Mouse (Mus musculus): ENCODE data around the gene Yy1. TPM values are rescaled to one million over a fixed set of nuclear protein-coding genes. Genes with fewer than 3 reads are reported as not detected.

Gene Yy1
- polyA plus RNA-seq, 1 experiment: 23.9 TPM

DNA sequence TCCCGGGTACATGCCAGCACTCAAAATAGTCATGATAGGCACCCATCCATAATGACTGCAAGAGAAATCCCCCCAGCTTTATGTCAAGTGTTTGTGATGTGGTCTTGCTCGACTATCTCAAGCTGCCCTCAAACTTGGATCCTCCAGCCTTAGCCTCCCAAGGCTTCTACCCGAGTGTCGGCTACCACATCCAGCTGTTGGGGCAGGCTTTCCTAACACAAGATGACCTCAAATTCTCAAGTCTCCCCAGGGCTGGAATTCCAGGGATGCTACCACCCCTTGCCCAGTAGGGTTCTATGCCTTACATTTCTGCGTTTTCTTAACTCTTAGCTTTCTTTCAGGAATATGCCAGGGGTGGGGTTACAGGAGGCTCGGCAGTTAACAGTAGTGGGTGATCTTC lies 37.6 kb downstream of the Yy1 start:
- no peaks in the 10 kb centered on the region for H3K27me3 ChIP-seq (ENCODE audit: control insufficient read depth, insufficient read depth, low read length)
- DNase-seq: no peak
- H3K27ac ChIP-seq (ENCODE audit: insufficient read depth, low read length): no peak overlapping the region
- peaks cover 56% of the 10 kb centered on the region for H3K4me1 ChIP-seq (ENCODE audit: control insufficient read depth, insufficient read depth, low read length)
- WGBS: 53% methylated on average over 6 of the region's 6 CpGs
- H3K4me3 ChIP-seq (replicated peaks; ENCODE audit: insufficient read depth, low read depth, low read length): no peak overlapping the region
- TF ChIP-seq CTCF (IDR thresholded peaks at IDR 0.05; ENCODE audit: borderline replicate concordance, insufficient read depth, low read depth, low read length) (no peak), POLR2A (IDR thresholded peaks at IDR 0.05; ENCODE audit: borderline replicate concordance, insufficient read depth, low read length) (no peak)

DNA sequence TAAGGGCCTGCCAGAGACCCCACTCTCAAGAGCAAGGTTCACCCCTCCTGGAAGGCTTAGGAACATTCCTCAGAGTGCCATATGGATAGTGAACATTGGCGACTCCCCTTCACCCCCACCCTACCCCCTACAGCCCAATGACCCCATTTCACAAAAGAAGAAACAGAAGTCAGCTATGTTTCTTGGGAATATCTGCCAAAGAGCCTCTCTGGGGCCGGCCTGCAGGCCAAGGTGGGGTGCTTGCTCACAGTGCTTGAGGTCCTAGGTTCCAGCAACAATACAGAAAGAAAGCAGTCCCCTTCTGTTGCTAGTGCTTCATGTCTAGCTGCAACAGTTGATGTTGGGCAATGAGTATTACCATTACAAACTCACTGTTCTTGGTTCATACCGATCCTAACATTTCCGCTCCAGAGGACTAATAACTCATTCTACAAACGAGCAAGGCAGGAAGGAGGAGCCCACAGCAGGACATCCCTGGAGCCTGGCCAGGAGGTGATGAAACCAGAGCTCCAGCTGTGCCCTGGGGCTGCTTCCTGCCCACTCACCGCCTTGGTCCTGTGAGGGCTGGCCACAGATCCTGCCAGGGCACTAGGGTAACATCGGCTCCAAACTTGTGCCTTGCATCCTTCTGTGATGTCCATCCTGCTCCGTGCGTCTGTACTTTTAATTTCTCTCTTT lies 39.3 kb downstream of the Yy1 start:
- peak overlapping the region; percentile 93 for H3K27ac ChIP-seq (ENCODE audit: insufficient read depth, low read length)
- 4% methylated on average over 9 of the region's 9 CpGs for WGBS
- H3K27me3 ChIP-seq (ENCODE audit: control insufficient read depth, insufficient read depth, low read length): no peaks in the 10 kb centered on the region
- H3K4me3 ChIP-seq (replicated peaks; ENCODE audit: insufficient read depth, low read depth, low read length): peak overlapping the region; percentile 87
- peaks cover 44% of the 10 kb centered on the region for H3K4me1 ChIP-seq (ENCODE audit: control insufficient read depth, insufficient read depth, low read length)
- DNase-seq: peak; percentile 76 to 79
- TF ChIP-seq CTCF (IDR thresholded peaks at IDR 0.05; ENCODE audit: borderline replicate concordance, insufficient read depth, low read depth, low read length): no peak
- TF ChIP-seq POLR2A (IDR thresholded peaks at IDR 0.05; ENCODE audit: borderline replicate concordance, insufficient read depth, low read length): no peak

DNA sequence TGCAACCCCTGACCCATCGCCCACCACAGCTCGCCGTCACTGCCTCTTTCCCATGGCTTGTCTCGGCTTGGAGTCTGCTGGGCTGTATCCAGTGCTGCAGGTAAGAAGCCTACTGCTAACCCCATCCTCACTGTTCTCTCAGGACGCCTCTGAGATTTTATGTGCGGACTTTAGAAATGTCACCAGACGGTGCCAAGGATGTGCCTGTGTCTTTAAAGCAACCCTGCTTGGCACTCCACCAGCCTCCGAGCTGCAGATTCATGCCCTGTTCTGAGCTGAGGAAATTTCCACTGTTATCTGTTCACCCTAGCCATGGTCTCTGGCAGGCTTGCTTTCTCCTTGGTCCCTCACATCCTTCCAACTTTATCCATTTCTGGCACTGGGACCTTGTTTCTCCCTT lies 40.1 kb downstream of the Yy1 start:
- 13% methylated on average over 8 of the region's 8 CpGs for WGBS
- Histone ChIP-seq H3K4me1 (ENCODE audit: control insufficient read depth, insufficient read depth, low read length) (peaks cover 42% of the 10 kb centered on the region), H3K4me3 (replicated peaks; ENCODE audit: insufficient read depth, low read depth, low read length) (peak overlapping the region; percentile 87), H3K27ac (ENCODE audit: insufficient read depth, low read length) (peak overlapping the region; percentile 93), H3K27me3 (ENCODE audit: control insufficient read depth, insufficient read depth, low read length) (no peaks in the 10 kb centered on the region)
- TF ChIP-seq CTCF (IDR thresholded peaks at IDR 0.05; ENCODE audit: borderline replicate concordance, insufficient read depth, low read depth, low read length) (no peak), POLR2A (IDR thresholded peaks at IDR 0.05; ENCODE audit: borderline replicate concordance, insufficient read depth, low read length) (peak; percentile 34; the same call in 1 of the 2 replicates)
- DNase-seq: peak; percentile 84 to 88

DNA sequence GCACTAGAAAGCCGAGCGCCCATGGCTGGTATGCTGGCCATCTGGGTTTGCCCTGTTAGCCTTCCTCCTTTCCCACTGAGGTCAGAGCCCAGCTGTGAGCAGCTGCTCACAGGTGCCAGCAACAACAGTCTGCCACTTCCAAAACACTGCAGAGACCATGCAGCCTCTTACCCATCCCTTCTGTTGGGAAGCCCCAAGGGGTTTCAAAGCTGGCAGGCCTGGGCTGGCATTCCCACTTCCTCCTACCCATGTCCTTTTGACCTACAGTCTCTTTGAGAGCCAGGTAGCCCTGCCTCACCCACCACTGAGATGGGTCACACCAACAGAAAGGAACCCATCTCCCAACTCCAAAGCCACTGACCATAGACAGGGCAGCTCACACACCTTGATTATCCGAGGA lies 40.6 kb downstream of the Yy1 start:
- TF ChIP-seq CTCF (IDR thresholded peaks at IDR 0.05; ENCODE audit: borderline replicate concordance, insufficient read depth, low read depth, low read length): no peak
- TF ChIP-seq POLR2A (IDR thresholded peaks at IDR 0.05; ENCODE audit: borderline replicate concordance, insufficient read depth, low read length): no peak
- peak overlapping the region; percentile 93 for H3K27ac ChIP-seq (ENCODE audit: insufficient read depth, low read length)
- H3K4me1 ChIP-seq (ENCODE audit: control insufficient read depth, insufficient read depth, low read length): peaks cover 38% of the 10 kb centered on the region
- H3K4me3 ChIP-seq (replicated peaks; ENCODE audit: insufficient read depth, low read depth, low read length): peak overlapping the region; percentile 87
- H3K27me3 ChIP-seq (ENCODE audit: control insufficient read depth, insufficient read depth, low read length): no peaks in the 10 kb centered on the region
- 23% methylated on average over 3 of the region's 3 CpGs for WGBS
- no peak for DNase-seq

DNA sequence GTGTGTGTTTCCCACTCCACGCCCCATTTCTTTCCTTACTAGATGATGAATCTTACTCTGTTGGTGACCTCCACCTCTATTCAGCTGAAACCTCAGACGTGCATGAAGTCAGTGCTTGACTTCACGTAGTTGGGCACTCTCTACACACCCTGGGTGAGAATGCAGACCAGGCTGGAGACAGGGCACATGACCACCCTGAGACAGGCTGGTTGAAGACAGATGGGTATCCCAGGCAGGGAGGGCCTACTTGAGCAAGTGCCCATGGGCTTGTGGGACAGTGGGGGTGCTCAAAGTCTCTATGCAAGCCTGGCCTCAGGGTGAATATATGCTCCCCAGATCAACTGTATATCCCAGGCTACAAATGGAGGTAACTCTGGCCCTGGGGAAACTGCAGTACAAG lies 41.6 kb downstream of the Yy1 start:
- TF ChIP-seq POLR2A (IDR thresholded peaks at IDR 0.05; ENCODE audit: borderline replicate concordance, insufficient read depth, low read length): no peak
- TF ChIP-seq CTCF (IDR thresholded peaks at IDR 0.05; ENCODE audit: borderline replicate concordance, insufficient read depth, low read depth, low read length): no peak
- Histone ChIP-seq H3K4me1 (ENCODE audit: control insufficient read depth, insufficient read depth, low read length) (peaks cover 41% of the 10 kb centered on the region), H3K27ac (ENCODE audit: insufficient read depth, low read length) (peak overlapping the region; percentile 93), H3K4me3 (replicated peaks; ENCODE audit: insufficient read depth, low read depth, low read length) (peak overlapping the region; percentile 87), H3K27me3 (ENCODE audit: control insufficient read depth, insufficient read depth, low read length) (no peaks in the 10 kb centered on the region)
- WGBS: 37% methylated on average over 3 of the region's 3 CpGs
- DNase-seq: no peak

DNA sequence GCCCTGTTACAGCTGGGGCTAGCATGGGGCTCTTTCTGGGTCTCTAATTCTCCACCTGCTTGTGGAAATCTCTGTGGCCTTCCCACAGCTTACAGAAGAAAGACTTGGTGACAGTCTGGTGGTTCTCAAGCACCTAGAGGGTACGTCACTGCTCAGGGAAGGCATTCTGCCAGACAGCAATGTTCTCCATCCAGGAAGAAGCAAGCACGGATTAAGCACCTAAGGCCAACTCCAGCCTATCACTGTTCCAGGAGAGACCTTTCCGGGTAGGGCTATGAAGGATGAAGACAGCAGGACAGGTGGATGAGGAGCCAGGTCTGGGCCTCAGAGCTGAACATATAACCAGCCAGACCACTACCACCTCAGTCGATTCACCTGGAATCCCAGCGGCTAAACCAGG lies 42.0 kb downstream of the Yy1 start:
- no peaks in the 10 kb centered on the region for H3K27me3 ChIP-seq (ENCODE audit: control insufficient read depth, insufficient read depth, low read length)
- 6% methylated on average over 5 of the region's 5 CpGs for WGBS
- H3K27ac ChIP-seq (ENCODE audit: insufficient read depth, low read length): peak overlapping the region; percentile 93
- TF ChIP-seq CTCF (IDR thresholded peaks at IDR 0.05; ENCODE audit: borderline replicate concordance, insufficient read depth, low read depth, low read length): no peak
- TF ChIP-seq POLR2A (IDR thresholded peaks at IDR 0.05; ENCODE audit: borderline replicate concordance, insufficient read depth, low read length): no peak
- peak; percentile 52 to 64 for DNase-seq
- peak overlapping the region; percentile 87 for H3K4me3 ChIP-seq (replicated peaks; ENCODE audit: insufficient read depth, low read depth, low read length)
- peaks cover 41% of the 10 kb centered on the region for H3K4me1 ChIP-seq (ENCODE audit: control insufficient read depth, insufficient read depth, low read length)

DNA sequence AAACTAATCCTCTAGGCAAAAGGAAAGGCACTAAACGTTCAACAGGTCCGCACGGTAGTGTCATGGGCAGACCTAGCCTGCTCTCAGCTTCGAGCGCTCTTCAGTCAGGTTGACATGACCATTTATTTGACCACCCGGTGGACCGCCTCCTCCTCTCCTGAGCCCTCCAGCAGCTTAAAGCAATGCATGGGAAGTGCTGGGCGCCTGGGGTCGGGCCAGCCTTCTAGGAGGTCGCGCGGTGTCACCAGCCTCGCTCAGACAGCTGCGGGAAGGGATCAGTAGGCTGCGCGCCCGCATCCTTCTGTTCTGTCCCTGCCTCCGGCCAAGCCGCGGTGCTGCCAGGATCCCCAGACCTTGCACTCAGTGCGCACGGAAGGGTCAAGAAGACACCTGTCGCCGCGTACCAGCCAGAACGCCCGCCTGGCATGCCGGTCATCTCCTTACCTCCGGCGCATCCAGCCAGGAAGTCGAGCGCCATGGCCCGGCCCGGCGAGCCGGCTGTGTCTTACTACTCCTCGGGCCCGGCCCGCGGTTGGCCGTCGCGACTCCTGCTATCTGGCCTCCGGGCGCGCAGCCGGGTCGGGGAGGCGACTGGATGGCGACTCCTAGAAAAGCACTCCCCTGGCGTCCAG lies 42.6 kb downstream of the Yy1 start:
- no peak for DNase-seq
- TF ChIP-seq CTCF (IDR thresholded peaks at IDR 0.05; ENCODE audit: borderline replicate concordance, insufficient read depth, low read depth, low read length) (no peak), POLR2A (IDR thresholded peaks at IDR 0.05; ENCODE audit: borderline replicate concordance, insufficient read depth, low read length) (no peak; the same call in 1 of the 2 replicates)
- Histone ChIP-seq H3K4me3 (replicated peaks; ENCODE audit: insufficient read depth, low read depth, low read length) (peak overlapping the region; percentile 87), H3K4me1 (ENCODE audit: control insufficient read depth, insufficient read depth, low read length) (peaks cover 39% of the 10 kb centered on the region), H3K27me3 (ENCODE audit: control insufficient read depth, insufficient read depth, low read length) (no peaks in the 10 kb centered on the region), H3K27ac (ENCODE audit: insufficient read depth, low read length) (peak overlapping the region; percentile 93)
- WGBS: 1% methylated on average over 51 of the region's 51 CpGs

All from cerebellum, adult 2 months (tissue).